Mouse (Mus musculus) bone marrow macrophage, adult 2 months (primary cell): ENCODE results near the gene Pum3.

Experiments used
- CTCF ChIP-seq: IDR thresholded peaks from 2 replicates; pipeline ENCODE4 v1.5.1; 2012; ENCODE audit warnings: low read depth, mild to moderate bottlenecking, low read length, moderate library complexity
- POLR2A ChIP-seq: IDR thresholded peaks from 2 replicates; pipeline ENCODE4 v1.6.1; 2012; ENCODE audit warnings: mild to moderate bottlenecking, low read depth, low read length, borderline replicate concordance

DNA sequence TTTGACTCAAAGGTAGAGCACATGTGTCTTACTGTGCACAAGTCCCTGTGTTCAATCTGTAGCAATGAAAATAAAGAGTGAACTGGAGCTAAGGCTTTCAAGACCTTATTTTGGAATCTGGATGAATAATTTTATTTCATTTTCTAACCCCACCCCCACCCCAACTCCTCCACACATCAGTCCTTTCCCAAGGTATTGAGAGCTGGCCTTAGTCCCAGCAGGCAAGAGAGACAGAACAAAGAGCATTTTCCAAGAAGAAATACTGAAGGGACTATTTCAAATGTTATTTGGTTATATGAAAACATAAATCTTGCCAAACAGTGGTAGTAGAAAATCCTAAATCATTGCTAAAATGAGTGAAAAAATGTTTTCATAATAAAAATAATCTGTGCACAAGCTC is 69.2 kb downstream of the Pum3 start:
- TF ChIP-seq CTCF, result no peak
- no peak for TF ChIP-seq POLR2A
